Mouse (Mus musculus) T-helper 2 cell (primary cell): ENCODE data around the gene Dnali1.

ENCODE experiments used
- in situ Hi-C: fragments of 300-600 bp; cut with MboI, MseI; formaldehyde crosslinking; loops from one replicate; pipeline ENCODE4 v1.15.1; 2025; ENCODE audit warnings: high pct_unique_total_duplicates

Dnali1 gene

DNA sequence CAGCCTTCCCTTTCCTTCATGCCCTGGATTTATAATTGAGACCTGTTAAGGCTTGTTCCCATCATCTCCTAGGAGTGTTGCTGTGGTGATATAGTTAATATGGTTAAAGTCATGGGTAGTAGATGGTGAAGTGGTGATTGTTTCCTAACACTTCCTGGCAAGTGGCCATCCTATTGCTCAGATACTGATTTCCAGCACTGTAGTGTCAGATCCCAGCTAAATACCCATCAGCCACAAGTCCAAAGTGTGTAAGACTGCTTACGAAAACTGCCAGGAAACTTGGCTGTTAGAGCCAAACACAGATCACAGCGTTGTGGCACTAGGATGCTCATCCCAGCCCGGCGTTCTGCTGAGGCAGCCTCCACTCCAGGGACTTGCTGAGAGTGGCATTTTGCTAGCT, 31.2 kb downstream of the Dnali1 start:
- in situ Hi-C loops, result loop anchor here (5.0 to 25.0 kb wide), 2 partner anchors 33 to 1572 kb away; partner anchors contain the start of genes Dnali1 and Snip1

DNA sequence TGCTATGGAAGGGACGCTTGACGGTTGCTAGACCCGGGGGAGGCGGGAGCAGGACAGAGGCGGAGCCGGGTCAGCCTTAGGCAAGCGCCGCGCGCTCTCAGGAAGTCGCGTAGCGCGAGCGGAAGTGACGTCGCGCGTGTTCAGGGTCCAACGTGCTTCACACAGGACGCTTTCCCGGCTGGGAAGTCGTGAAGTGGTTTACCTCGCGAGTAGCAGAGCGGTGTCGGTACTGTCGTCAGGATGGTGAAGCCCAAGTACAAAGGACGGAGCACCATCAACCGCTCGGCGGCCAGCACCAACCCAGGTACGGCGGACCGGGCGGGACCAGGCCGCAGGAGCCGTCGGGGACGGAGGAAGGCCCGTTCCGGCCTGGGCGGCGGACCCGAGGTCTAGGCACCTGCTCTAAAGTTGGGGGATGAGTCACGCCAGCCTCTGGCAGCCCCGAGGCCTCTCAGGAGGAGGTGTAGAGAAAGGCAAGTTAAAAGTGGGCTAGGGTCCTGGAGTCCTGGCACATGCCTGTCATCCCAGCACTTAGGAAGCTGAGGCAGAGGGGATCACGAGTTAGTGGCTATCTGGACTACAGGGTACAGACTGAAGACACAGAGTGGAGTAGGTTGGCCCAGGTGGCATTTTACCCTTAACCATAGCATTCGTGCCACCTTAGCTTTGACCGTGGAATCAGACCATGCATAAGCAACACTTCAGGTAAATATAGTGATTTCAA, 35.5 kb downstream of the Dnali1 start:
- in situ Hi-C loops, result loop anchor here (5.0 to 25.0 kb wide), 2 partner anchors 37 to 1568 kb away; partner anchors contain the start of genes Dnali1 and Snip1

DNA sequence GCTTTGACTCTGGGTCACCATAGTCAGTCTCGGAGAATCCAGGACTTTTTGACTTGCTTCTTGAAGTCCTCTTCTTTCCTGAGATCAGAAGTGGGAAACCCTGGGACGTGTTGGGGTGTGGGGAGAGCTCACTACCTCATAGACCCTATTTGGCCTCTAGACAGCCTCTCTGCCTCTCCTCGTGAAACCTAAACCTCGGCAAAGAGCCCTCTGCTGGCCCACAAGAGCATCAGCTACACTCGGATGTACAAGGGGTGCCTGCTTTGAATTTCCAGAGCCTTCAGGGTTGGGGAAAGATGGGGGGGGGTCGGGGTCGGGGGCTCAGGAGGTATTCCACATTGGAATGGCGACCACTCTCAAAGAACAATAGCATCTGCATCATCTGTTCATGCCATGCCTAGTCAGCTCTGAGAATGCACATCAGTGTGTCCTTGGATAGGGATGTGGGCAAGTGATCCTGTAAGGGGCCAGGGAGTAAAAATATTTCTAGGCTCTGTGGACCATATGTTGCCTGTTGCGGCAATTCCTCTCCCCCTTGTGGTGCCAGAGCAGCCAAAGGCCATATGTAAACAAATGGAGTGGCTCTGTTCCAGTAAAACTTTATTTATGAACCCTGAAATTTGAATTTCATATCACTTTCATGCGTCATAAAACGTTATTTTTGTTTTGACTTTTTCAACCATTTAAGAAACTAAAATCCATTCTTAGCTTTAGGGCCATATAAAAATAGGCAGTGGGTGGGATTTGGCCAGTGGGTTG, 44.5 kb downstream of the Dnali1 start:
- in situ Hi-C loops, result no loop called here

DNA sequence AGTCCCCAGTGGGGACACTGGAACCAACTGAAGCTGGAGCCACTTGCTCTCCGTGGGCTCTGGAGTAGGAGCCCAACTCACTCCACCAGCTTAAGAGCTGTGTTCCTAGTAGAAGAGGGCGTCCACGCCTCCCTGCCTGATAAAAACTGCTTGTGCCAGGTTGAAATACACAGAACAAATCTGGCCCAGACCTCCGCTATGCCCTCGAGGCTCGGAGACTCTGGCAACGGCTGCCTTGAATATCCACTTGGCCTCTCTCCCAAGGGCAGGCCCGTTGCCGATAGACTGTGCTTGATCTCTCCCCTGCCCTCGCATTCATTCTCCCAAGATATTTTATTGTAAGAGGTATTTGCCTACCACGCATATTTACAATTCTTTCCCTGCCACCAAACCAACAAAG, 48.1 kb downstream of the Dnali1 start:
- in situ Hi-C loops, result no loop called here

DNA sequence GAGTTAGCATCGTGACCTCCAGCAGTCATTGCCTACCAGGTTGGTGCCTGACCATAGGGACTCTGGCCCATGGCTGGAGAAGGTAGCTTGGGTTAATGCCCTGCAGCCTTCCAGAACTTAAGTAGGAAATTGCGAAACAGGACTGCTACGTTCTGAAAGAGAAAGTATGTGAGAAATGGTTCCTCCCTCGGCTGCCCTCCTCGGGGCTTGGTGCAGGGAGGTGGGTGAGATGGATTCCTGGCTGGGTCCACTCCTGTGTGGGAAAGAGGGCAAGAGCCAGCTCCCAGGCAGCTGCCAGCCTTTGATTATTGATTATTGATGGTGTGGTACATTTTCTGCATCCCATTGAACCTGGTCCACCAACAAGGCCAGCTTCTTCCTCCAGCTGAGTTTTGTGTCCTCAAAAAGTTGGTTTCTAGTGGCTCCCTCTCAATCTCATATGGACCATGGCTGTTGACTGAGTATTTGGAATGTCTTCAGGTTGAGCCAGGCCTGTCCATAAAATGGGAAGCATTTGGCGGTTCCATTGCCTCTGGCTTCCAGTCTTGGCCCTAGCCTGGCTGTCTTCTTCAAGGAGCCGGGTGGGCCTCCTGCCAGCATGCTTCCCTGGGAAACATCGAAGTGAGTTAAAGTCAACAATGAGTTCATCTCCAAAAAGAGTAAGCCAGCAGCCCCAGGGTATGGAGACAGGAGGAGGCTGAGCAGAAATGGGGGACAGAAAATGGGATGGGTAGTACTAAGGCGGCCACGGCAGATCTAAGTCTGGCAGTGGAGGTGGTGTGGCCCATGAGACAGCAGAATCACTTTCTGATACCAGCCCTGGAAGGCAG, 49.5 kb downstream of the Dnali1 start, which contains the start of gene Gnl2:
Gene Gnl2 (plus strand): TSS at position 780 of the 830 bp plus-strand sequence.
- in situ Hi-C loops, result no loop called here

DNA sequence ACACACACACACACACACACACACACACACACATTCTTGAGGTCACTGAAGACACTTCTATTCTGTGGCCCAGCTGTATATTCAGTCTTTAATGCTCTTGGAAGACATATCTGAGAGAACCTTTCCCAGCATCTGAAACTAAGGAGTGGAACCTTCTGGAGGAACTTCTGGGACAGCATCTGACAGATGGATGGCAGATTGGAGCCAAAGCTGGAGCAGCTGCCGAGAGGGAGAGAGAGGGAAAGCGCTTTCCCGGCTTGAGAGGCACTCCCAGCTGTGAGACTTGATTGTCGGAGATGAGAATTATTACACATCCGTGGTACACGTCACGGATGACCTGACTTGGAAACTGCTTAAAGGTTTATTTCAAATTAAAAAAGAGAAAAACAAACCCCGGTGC, 56.8 kb downstream of the Dnali1 start:
- in situ Hi-C loops, result no loop called here

DNA sequence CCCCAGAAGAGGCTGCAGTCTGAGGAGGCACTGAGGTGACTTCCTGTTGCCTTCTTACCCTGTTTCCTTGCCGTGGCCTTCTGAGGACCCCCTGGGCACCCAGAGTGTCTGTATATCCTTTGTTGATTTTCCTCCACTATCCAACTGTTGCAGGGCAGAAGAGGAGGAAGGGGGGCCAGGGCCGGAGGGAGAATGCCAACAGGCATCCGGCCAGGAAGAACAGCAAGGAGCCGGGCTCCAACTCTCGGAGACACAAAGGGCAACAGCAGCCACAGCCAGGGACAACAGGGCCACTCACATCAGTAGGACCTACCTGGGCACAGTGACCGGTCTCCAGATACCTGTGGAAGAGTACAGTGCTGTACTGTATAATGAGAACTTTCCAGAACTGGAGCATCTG, 57.3 kb downstream of the Dnali1 start:
- in situ Hi-C loops, result no loop called here

DNA sequence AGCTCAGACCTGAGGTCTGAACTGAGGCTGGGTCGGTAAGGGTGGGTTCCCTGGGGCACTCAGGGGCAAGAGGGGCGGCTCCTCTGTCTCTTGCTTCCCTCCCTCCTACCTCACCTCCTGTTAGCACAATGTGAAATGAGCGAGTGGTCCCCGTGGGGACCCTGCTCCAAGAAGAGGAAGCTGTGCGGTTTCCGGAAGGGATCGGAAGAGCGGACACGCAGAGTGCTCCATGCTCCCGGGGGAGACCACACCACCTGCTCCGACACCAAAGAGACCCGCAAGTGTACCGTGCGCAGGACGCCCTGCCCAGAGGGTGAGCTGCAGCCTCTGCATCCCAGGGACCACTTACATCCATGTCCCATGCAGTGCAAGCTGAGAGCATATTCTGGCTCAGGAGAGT, 58.0 kb downstream of the Dnali1 start:
- in situ Hi-C loops, result no loop called here
